Mouse (Mus musculus) forebrain, embryonic 15.5 days (tissue): ENCODE measurements around the gene Ifit1bl1. TPM values are rescaled to one million over a fixed set of nuclear protein-coding genes. Genes with fewer than 3 reads are reported as not detected.
"Not testable (repeated sequence)": the region's sequence is repeated elsewhere in the genome, so short reads cannot be mapped to it uniquely, and the experiment has no call there.

ENCODE experiments used
- ATAC-seq: fragments of 200-750 bp; cut with Nextera tagmentation; replicated peaks from 2 replicates; pipeline ENCODE4 v1.8.0; 2017; ENCODE audit warnings: mild to moderate bottlenecking, moderate TSS enrichment, moderate library complexity
- H3K27ac ChIP-seq: fragments of 300-500 bp; sonication (generic); replicated peaks from 2 replicates; pipeline ENCODE4 v1.5.1; 2015; ENCODE audit warnings: mild to moderate bottlenecking, inconsistent platforms
- H3K27me3 ChIP-seq: fragments of 300-500 bp; sonication (generic); 2 replicates; pipeline ENCODE4 v1.6.1; 2015; ENCODE audit warnings: inconsistent platforms
- H3K36me3 ChIP-seq: fragments of 300-500 bp; sonication (generic); 2 replicates; pipeline ENCODE4 v1.6.1; 2015; ENCODE audit warnings: mild to moderate bottlenecking, inconsistent platforms
- H3K4me1 ChIP-seq: fragments of 300-500 bp; sonication (generic); 2 replicates; pipeline ENCODE4 v1.6.1; 2015; ENCODE audit warnings: inconsistent platforms
- H3K4me2 ChIP-seq: fragments of 300-500 bp; sonication (generic); replicated peaks from 2 replicates; pipeline ENCODE4 v1.6.1; 2015; ENCODE audit warnings: mild to moderate bottlenecking, inconsistent platforms
- H3K4me3 ChIP-seq: fragments of 300-500 bp; sonication (generic); 2 replicates; pipeline ENCODE4 v1.5.1; 2015; ENCODE audit warnings: mild to moderate bottlenecking, inconsistent platforms
- H3K9ac ChIP-seq: fragments of 300-500 bp; sonication (generic); replicated peaks from 2 replicates; pipeline ENCODE4 v1.6.1; 2015; ENCODE audit warnings: mild to moderate bottlenecking, inconsistent platforms
- H3K9me3 ChIP-seq: fragments of 300-500 bp; sonication (generic); 2 replicates; pipeline ENCODE4 v1.6.1; 2016; ENCODE audit warnings: inconsistent platforms
- WGBS: fragments of 180-500 bp; shearing (Covaris S2); methylation state at CpG from one replicate; pipeline ENCODE4 v1.1.7; 2015; ENCODE audit warnings: mixed read lengths; 5-methylcytosine and 5-hydroxymethylcytosine counted together
- polyA plus RNA-seq: library from polyadenylated mRNA; unstranded; fragments of >200 nt; fragmentation: Nextera tagmentation; extraction: Ambion mirVana; gene quantifications from 2 replicates; pipeline ENCODE4 v1.2.1, GENCODE M21; 2015

The Ifit1bl1 gene
- polyA plus RNA-seq, 1 experiment from 2014 or later: 0.39 TPM

DNA sequence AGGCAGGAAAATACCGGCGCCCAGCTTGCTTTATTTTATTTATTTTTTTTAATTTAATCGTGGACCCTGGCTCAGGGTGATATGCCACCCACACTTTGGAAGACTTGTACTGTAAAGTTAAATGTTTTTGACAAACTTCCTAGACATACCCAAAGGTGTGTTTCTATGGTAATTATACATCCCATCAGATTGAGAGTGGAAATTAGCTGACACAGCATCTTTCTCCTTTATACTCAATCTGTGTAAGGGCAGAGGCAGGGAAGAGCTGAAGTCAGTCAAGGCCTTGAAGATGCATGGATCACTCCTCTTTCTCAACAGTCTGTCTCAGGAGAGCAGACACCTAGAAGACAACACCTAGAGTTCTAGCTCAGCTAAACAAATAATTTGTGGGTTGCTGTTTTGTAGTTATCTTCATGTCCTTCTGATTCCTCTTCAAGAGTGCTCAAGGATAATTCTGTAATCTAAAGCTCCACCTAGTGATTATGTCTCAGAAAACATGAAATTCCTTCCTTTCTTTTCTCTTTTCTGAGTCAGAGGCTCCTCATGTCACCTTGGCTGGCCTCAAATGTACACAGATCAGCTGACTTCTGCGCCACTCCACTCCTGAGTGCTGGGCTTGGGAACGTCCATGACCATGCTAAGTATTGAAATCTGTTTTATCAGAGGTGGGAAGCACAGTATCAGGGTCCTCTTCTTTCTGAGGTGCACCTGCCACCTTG, 15.9 kb downstream of the Ifit1bl1 start:
- not testable (repeated sequence) for ATAC-seq, H3K27ac ChIP-seq, H3K4me2 ChIP-seq, H3K27me3 ChIP-seq, H3K9ac ChIP-seq, H3K4me1 ChIP-seq, H3K4me3 ChIP-seq, H3K36me3 ChIP-seq, H3K9me3 ChIP-seq
- WGBS: 70% methylated on average over 5 of the region's 5 CpGs

DNA sequence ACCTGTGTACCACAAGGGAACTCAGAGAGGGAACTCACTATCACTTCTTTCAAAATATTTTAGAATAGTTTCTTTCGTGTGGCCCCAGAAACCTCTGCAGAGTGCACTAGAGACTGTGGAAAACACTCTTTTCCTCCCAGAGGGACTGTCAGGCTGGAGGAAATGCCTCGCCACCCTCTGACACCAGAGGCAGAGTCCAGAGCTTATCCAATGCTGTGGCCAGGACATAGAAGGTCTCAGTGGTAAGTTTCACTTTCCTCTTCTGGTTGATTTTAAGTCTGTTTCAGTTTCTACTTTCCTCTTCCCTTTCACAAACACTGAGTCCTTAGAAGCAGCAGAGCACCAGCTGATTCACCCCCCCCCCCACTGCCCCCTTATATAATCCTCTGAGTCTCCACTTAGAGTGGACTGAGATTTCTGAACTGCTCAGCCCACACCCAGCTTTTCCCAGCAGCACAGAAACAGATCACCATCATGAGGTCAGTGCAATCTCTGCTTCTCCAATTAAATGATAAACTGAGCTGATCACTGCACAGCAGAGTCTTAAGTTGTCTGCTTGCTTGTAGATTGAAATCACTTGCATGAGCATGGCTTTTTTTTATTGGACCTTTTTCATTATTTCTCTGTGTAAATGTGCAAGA, 18.5 kb downstream of the Ifit1bl1 start, which contains the start of gene Ifit3:
Ifit3 (plus strand) TSS at position 406 of the 641 bp plus-strand sequence.
- WGBS: 69% methylated on average over 2 of the region's 2 CpGs
- not testable (repeated sequence) for H3K9me3 ChIP-seq, H3K4me1 ChIP-seq, H3K9ac ChIP-seq, H3K27me3 ChIP-seq, H3K27ac ChIP-seq, ATAC-seq, H3K36me3 ChIP-seq, H3K4me3 ChIP-seq, H3K4me2 ChIP-seq

DNA sequence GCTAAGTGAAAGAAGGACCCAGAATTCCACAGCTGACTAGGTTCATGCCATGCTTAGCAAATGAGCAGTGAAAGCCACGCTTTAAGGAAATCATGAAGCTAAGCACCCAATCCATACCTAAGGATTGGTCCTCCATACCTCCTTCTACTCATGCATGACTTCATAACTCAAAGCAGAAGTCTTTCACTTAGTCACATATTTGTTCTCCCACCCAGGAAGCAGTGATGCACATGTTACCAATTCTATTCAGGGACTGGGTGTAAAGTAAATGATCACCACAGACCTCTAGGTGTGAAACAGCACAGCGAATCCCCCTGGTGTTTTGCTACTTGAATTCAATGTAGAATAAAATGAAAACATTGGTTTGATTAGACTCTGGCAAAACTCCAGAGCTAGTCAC, 19.1 kb downstream of the Ifit1bl1 start:
- H3K4me3 ChIP-seq, H3K4me2 ChIP-seq, H3K36me3 ChIP-seq, H3K27ac ChIP-seq, H3K9ac ChIP-seq, H3K9me3 ChIP-seq, H3K4me1 ChIP-seq, ATAC-seq, H3K27me3 ChIP-seq: not testable (repeated sequence)
- 76% methylated on average over 2 of the region's 2 CpGs for WGBS

DNA sequence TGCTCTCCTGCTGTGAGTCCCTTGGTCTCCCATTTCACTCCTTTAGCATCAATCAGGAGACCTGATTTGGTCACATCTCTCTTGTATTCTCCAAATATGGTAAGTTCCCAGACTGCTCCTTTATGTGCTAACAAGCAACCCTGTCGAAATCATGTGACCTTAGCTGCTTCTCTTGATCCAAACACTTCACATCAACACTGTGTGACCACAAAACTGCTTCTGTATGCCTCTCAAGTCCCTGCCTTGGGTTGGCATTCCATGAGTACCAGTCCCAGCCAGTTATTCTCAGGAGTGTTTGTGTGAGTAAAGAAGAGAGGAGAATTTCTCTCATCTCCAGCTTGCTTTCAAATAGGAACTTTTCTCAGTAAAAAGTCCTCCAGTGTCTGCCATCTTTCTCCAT, 24.6 kb downstream of the Ifit1bl1 start:
- Histone ChIP-seq H3K9me3 (no peaks in the 10 kb centered on the region), H3K27ac (no peak overlapping the region), H3K4me1 (no peaks in the 10 kb centered on the region), H3K4me3 (no peak overlapping the region), H3K9ac (no peak overlapping the region), H3K4me2 (no peak overlapping the region), H3K36me3 (no peaks in the 10 kb centered on the region), H3K27me3 (no peaks in the 10 kb centered on the region)
- ATAC-seq: no peak
- 68% methylated on average over 1 of the region's 1 CpGs for WGBS

DNA sequence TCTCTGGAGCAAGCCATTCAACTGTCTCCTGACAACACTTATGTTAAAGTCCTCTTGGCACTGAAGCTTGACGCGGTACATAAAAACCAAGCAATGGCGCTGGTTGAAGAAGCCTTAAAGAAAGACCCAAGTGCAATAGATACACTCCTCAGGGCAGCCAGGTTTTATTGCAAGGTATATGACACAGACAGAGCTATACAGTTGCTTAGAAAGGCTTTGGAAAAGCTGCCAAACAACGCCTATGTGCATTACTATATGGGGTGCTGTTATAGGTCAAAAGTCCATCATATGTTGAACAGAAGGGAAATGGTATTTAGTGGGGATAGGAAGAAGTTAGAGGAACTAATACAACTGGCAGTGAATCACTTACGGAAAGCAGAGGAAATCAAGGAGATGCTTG, 28.1 kb downstream of the Ifit1bl1 start:
- Histone ChIP-seq H3K27ac (no peak overlapping the region), H3K4me2 (no peak overlapping the region), H3K9me3 (no peaks in the 10 kb centered on the region), H3K4me3 (no peak overlapping the region), H3K36me3 (no peaks in the 10 kb centered on the region), H3K4me1 (no peaks in the 10 kb centered on the region), H3K9ac (no peak overlapping the region), H3K27me3 (no peaks in the 10 kb centered on the region)
- no peak for ATAC-seq
- 95% methylated on average over 5 of the region's 5 CpGs for WGBS

DNA sequence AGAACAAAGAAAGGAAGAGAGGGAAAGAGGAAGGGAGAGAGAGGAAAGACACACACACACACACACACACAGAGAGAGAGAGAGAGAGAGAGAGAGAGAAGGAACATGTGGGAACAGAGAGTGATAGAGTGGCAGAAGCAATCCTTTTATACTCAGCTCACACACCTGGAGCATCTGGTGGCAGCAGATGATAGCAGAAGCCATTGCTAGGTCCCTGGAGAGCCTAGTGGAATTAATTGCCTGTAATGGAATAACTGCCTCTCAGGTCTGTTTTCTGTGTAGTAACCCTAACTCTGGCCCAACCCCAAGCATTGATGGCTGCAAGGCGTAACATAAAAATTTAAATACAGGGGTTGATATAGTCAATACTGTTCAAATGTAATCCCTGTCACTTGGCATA, 30.7 kb downstream of the Ifit1bl1 start:
- no peak for ATAC-seq
- Histone ChIP-seq H3K4me3 (no peak overlapping the region), H3K9me3 (no peaks in the 10 kb centered on the region), H3K36me3 (no peaks in the 10 kb centered on the region), H3K9ac (no peak overlapping the region), H3K4me1 (no peaks in the 10 kb centered on the region), H3K27ac (no peak overlapping the region), H3K27me3 (no peaks in the 10 kb centered on the region), H3K4me2 (no peak overlapping the region)
- WGBS: 86% methylated on average over 1 of the region's 1 CpGs

DNA sequence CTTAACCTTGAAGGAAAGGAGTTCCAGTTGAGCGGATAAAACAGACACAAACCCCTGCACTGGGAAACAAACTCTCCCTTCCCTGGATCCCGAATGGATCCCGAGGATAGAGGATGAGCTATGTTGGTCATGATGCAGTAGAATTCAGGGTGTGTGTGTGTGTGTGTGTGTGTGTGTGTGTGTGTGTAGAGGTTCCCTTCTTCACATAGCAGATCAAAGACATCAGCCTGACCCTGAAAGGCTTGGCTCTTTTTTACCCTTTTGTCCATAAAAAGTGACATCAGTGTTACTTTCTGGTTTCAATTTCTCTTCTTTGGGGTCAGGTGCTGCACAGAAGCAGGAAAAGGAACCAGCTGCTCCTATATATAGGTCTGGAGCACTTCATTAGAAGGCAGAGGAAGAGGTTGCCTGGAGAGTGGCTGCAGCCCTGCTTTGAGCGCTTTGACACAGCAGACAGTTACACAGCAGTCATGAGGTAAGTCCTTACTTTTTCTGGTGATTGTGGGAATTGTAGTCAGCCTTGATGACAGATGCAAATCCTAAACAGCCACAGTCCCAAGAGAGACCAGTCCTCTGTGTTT, 31.8 kb downstream of the Ifit1bl1 start:
- 81% methylated on average over 4 of the region's 4 CpGs for WGBS
- no peak for ATAC-seq
- no peak overlapping the region for H3K4me2 ChIP-seq
- no peaks in the 10 kb centered on the region for H3K9me3 ChIP-seq
- H3K27me3 ChIP-seq: no peaks in the 10 kb centered on the region
- no peaks in the 10 kb centered on the region for H3K36me3 ChIP-seq
- H3K4me1 ChIP-seq: no peaks in the 10 kb centered on the region
- H3K4me3 ChIP-seq: no peak overlapping the region
- no peak overlapping the region for H3K9ac ChIP-seq
- no peak overlapping the region for H3K27ac ChIP-seq

DNA sequence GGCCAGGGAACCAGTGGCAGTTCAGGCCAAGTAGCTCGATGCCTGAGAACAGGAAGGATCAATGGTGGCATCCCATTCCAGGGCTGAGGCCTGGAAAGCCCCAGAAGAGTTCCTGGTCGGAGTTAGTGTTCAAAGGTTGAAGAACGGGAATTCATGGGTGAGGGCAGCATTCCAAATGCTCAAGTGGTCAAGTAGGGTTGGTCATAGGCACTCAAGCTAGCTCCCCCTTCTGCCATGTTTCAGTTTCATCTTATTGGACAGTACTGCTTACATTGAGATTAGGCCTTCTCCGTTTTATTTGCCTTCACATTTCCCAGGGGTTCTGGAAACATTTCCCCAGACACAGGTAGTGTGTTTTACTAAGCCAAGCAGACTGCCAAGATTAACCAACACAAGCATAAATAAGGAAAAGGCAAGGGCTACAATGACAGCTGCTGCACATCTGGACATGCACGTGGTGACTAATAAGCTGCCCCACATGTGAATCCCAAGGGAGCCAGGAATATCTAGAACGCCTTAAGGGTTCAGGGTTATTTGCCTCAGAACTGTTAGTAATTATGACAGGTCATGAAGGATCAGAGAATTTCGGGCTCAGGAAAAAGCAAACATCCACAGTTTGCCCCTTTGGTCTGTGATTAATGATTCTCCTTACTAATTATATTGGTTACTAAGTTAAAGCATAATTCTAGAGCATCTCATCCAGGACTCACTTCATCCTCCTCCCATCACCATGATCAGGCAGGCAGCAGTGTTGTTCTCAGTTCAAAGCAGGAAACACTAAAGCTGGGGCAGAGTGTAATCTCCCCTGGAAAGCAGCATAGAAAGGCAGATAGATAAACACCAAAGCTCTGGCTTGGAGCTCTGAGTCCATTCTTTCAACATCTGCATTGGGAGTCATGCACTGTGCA, 32.5 kb downstream of the Ifit1bl1 start:
- Histone ChIP-seq H3K4me1 (no peaks in the 10 kb centered on the region), H3K36me3 (no peaks in the 10 kb centered on the region), H3K4me3 (no peak overlapping the region), H3K27me3 (no peaks in the 10 kb centered on the region), H3K9me3 (no peaks in the 10 kb centered on the region), H3K27ac (no peak overlapping the region), H3K4me2 (no peak overlapping the region), H3K9ac (no peak overlapping the region)
- ATAC-seq: no peak
- WGBS: 84% methylated on average over 7 of the region's 7 CpGs

DNA sequence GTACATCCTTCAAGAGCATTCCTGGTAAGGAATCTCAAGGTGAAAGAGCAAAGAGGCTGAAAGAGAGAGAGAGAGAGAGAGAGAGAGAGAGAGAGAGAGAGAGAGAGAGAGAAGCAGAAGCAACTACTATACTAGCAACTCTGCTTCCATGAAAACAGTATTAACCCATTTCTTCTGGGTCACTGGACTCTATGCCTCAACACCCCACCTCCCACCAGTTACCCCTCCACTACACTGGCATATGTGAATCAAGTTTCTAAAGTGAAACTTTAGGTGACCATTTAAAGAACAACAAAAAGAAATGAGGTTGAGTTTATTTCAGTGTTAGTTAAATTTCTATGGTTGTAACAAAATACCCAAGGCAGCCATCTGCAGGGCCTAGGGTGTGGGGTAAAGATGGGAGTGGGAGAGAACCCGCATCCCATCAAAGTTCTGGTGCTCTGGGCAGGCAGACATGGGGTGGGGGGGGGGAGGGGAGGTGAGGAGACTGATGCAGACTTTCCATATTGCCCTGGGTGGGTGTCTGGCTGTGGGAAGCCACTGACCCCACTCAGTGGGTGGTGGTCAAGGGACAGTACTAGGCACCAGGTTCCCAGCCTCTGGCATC, 35.5 kb downstream of the Ifit1bl1 start:
- Histone ChIP-seq H3K36me3 (no peaks in the 10 kb centered on the region), H3K9ac (no peak overlapping the region), H3K4me3 (no peak overlapping the region), H3K27me3 (no peaks in the 10 kb centered on the region), H3K4me2 (no peak overlapping the region), H3K9me3 (no peaks in the 10 kb centered on the region), H3K4me1 (no peaks in the 10 kb centered on the region), H3K27ac (no peak overlapping the region)
- no peak for ATAC-seq
- 76% methylated on average over 1 of the region's 1 CpGs for WGBS

DNA sequence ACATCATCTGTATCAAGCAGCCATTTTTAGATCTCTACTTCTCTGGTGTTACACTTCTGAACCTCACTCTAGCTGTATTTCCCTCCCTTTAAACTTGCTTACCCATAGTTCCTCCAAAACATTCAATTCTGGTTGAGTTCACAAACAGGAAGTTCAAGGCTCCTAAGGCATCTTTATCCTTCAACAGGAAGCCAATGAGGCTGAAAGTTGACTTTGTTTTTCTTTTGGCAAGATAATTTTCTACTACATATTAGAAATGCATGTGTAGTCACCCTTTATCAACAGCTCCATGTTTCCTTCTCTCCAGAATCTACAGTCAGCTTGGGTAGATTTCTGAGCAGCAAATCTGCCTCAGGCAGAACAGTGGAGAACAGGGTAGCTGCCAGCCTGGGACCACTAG, 39.2 kb downstream of the Ifit1bl1 start:
- ATAC-seq: no peak
- no peak overlapping the region for H3K9ac ChIP-seq
- no peaks in the 10 kb centered on the region for H3K4me1 ChIP-seq
- no peak overlapping the region for H3K27ac ChIP-seq
- no peaks in the 10 kb centered on the region for H3K27me3 ChIP-seq
- no peak overlapping the region for H3K4me2 ChIP-seq
- H3K4me3 ChIP-seq: no peak overlapping the region
- no peaks in the 10 kb centered on the region for H3K9me3 ChIP-seq
- no peaks in the 10 kb centered on the region for H3K36me3 ChIP-seq

DNA sequence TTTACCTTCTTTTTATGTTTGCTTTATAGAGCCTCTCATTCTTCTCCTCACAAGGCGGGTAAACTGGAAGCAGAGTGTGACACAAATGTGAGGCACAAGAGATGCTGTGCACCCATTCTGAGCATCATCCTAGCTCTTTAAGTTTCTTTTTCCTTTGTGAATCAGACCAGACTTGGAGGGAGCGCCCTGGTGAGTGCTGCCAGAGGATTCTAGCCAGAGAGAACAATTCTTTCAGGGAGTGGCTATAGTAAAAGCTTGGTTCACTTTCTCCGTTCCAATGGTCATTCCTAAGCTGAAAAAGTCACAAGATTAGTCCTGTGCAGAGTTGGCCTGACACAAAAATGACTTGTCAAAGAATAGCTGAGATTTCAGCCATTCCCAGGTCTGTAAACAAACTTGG, 45.1 kb downstream of the Ifit1bl1 start:
- H3K9me3 ChIP-seq: no peaks in the 10 kb centered on the region
- no peaks in the 10 kb centered on the region for H3K36me3 ChIP-seq
- no peak overlapping the region for H3K9ac ChIP-seq
- H3K4me3 ChIP-seq: no peak overlapping the region
- H3K27me3 ChIP-seq: no peaks in the 10 kb centered on the region
- 0 out of 2 replicates have a peak, but pooled peaks cover 4% of the 10 kb centered on the region for H3K4me1 ChIP-seq
- no peak overlapping the region for H3K27ac ChIP-seq
- WGBS: 58% methylated on average over 3 of the region's 3 CpGs
- no peak for ATAC-seq
- H3K4me2 ChIP-seq: no peak overlapping the region

DNA sequence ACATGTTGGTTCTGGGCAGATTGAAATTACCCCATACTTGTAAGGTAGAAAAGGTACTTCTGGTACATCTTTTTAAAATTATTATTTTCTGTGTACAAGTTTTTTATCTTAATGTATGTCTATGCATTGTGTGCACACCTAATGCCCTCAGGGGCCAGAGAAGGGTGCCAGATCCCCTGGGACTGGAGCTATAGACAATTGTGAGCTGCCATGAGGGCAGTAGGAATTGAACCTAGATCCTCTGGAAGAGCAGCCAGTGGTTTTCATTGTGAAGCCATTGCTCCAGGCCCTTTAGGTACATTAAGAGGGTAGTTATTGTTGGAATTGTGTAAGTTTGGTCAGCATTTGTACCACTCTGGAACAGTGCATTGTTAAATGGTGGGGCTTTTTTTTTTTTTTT, 47.7 kb downstream of the Ifit1bl1 start:
- Histone ChIP-seq H3K4me2 (no peak overlapping the region), H3K4me1 (peaks cover 8% of the 10 kb centered on the region), H3K4me3 (no peak overlapping the region), H3K36me3 (no peaks in the 10 kb centered on the region), H3K9me3 (no peaks in the 10 kb centered on the region), H3K27ac (no peak overlapping the region), H3K9ac (no peak overlapping the region), H3K27me3 (no peaks in the 10 kb centered on the region)
- no peak for ATAC-seq
